Mouse (Mus musculus) embryo, embryonic 11 days (tissue): ENCODE data around the gene Zfpm1.

ENCODE experiments used
- DNase-seq: peaks from one replicate; pipeline ENCODE4 v3.0.0-alpha.2; 2015

The Zfpm1 gene

DNA sequence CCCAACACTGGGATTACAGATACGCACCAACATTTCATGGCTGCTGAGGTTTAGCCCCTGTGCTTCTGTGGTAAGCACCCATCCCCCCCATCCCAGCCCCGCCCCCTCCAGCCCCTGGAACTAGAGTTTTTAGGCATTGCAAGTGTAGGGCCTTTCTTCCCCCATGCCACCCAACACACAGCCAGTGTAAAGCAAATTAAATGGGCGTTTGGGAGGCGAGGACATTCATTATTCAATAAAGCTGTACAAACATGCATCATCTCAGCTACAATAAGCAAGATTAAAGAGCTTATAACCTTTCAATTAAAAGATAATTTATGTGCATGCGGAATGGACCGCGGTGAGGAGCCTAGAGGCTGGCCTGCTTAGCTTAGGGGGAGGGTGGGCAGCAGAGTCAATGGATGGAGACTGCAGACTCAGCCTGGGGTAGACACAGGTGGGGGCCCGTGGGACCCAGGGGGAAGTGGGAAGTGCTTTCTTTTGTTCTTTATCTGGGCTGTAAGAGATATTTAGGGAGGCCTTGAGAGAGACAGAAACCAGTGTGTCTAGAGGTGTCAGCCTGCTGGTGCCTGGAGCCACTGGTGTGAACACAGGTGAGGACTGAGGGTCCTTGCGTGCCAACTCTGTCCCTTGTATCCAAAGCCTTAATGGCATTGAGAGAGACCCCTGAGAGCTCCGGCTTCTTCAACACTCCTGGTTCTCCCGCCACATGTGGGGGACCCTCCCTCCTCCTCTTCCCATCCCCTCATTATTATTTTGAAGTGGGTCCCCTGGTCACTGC lies 68.6 kb downstream of the Zfpm1 start:
- DNase-seq = no peak

DNA sequence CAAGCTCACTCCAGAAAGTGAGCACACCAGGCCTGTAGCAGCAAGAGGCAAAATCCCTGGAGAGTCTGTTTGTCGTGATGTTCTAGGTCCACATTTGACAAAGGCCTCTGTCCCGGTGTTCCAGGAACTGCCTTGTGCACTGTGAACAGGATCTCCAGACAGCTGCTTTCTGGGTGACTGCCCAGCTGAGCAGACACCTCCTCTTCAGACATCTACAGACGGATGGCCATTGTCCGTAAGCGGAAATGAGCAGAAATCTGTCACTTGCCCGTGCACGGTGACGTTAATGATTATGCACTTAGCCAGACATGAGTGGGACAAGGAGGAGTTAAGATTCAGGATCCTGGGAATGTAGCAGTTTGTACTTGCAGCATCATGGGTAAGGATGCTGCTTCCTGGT lies 72.2 kb downstream of the Zfpm1 start:
- DNase-seq = no peak

DNA sequence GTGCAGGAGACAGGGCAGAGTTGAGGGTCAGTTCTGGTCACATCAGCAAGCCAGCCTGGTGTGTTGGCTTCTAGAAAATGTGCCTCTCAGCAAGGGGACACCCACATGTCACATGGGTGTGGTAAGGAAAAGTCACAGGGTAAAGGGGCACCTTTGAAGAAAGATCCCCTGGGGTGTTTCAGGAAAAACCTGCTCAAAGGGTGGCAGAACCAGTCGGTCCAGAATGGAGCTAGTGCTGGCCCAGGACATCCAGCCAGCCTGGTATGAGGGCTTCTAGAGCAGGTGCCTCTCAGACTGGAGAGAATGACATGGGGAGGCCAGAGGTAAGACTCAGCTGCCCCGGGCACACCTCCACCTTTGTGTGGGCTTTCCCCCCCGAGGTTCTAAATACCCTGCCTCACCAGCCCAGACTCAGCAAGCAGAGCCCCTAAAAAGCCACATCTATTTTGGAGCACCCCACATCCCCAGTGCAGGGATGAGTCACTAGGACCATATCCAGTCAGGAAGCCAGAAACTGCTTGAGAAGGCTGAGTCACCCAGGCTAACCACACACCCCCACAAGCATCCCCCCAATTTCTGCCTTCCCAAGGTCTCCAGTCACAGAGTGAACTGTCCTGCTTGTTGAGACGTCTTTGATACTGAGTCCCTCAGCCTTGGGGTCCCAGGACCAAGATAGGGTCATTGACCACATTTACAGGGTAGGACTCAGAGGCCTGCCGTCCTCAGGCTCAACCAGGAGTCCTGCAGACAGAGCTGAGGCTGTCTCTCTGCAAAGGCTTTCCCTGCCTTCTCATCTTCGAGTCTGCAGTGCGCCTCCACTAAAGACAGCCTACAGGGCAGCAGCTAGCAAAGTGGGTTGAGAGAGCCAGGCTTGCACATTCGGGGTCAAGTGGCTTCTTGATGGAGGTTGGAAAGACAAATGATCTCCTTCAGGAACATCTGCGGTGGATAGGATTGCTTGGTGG lies 74.0 kb downstream of the Zfpm1 start:
- DNase-seq = no peak

DNA sequence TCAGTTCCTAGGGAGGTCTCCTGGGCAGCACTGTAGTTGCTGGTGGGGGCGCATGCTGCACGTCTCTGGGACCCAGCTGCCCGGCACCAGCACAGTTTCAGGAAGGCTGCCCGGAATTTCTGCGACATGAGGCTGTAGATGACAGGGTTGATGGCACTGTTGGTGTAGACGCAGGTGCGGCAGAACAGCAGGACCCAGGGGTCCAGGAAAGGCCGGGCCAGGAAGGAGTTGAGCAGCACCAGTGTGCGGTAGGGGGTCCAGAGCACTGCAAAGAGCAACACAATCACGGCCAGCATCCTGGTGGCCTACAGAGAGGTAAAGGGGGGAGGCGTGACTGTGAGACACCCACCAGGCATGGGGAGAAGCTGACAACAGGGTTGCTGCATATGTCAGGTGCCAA lies 75.3 kb downstream of the Zfpm1 start:
- DNase-seq = no peak

DNA sequence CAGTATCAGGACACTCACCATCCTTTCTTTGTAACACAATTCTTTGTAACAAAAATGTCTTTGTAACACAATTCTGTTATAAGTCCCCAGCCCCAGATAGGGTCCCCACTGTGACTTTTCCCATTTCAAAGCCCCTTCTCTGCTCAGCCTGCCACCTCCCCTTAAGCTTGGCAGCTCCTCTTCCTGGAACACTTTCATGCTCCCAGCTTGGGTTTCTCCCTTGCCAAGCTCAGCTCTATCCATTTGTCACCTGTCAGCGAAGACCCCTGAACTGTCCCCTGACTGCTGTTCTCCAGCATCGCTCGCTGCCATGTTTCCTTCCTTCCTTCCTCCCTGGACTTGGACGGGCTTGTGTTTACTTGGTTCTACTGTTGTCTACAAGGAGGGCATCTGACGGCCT lies 75.7 kb downstream of the Zfpm1 start:
- DNase-seq = no peak

- no peak for DNase-seq
These were observed 77.3 kb downstream of the Zfpm1 start for GRCm38 (mm10) chr8:122359111-122359775.

DNA sequence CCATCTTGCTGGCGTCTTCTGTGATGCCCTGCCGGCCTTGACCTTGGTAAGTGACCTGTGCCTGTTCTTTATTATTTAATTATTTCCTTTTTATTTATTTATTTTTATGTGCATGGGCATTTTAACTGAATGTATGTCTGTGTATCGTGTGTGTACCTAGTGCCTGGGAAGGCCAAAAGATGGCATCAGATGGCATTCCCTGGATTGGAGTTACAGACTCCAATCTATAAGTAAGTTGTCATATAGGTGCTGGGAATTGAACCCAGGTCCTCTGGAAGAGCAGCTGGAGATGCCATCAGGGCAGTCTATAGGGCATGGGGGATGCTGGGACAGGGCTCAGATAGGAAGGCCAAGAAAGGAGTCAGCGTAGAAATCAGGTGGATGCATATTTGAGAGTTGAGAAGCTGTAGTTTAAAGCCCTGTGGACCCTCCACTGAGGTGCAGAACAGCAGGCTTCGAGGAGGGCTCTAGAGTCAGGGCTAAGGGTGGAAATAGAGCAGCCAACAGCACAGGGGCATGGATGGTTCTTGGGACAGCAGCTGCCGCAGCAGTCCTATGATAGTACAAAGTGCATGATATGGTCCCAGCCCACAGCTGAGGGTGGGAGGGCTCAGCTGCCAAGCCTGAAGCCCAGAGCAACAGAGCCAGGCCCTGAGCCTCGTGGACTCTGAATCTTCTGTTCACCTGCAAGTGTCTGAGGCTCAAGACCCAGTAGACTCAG lies 78.9 kb downstream of the Zfpm1 start, which contains the start of gene Trhr2:
Gene Trhr2 (minus strand): TSS at position 51 of the 721 bp plus-strand sequence.
- DNase-seq = no peak

DNA sequence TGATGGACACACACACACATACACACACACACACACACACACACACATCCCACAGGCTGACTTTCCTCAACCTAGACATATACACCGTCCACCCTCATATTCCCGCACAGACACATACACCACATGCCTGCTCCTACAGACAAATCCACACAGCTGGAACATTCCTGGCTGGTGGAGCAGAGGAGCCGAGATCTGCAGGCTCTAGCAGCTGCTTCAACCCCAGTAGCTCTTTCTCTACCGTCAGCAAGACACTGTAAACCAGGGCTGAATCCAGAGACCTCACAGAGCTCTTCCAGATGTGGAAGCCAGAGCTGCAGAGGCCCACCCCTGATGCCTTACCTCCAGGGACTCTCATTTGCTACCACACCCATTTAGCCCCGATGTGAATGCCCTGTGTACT lies 80.3 kb downstream of the Zfpm1 start:
- DNase-seq = no peak

DNA sequence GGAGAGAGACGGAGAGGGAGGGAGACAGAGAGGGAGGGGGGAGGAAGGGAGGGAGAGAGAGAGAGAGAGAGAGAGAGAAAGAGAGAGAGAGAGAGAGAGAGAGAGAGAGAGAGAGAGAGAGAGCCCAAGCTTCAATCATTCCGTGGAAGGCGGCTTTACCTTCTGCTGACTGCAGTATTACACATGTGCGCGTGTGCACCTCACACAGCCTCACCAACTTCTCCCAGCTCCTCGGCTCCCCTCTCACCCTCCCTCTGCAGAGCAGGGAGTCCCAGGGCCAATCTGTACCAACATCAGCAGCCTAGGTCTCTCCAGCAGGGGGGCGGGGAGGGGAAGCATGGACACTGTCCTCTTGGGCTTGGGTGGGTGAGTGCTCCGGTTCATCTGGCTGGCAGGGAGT lies 81.0 kb downstream of the Zfpm1 start:
- no peak for DNase-seq

DNA sequence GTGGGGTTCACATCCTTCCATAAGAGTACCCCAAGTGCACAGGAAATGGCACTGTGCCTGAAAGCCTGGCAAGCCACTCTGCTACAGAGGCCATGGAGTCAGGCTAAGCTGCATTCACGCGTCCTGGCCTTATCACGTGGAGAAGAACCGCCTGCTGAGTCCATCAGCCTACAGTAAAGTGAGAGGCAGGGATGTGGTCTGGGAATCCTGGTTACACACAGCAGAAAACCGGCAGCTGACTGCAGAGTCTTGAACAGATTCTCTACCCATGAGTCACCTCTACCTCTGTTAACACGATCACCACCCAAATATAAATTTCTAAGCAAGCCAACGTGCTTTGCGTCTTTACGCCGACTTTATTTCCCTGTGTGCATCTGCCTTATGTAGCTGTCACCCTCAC lies 86.6 kb downstream of the Zfpm1 start:
- no peak for DNase-seq

- DNase-seq = peak; percentile 81
These were observed 87.7 kb downstream of the Zfpm1 start for GRCm38 (mm10) chr8:122369665-122370064.

GRCm38 (mm10) chr8:122371706-122372105 lies 89.8 kb downstream of the Zfpm1 start:
- DNase-seq = no peak

GRCm38 (mm10) chr8:122375320-122375719 lies 93.4 kb downstream of the Zfpm1 start:
- no peak for DNase-seq

- DNase-seq = no peak
These were observed 93.9 kb downstream of the Zfpm1 start for GRCm38 (mm10) chr8:122375751-122376364.

GRCm38 (mm10) chr8:122376365-122377231 lies 94.7 kb downstream of the Zfpm1 start, which contains the start of gene Zc3h18:
Gene Zc3h18 (plus strand): TSS chr8:122376609.
- DNase-seq = peak; percentile 100

DNA sequence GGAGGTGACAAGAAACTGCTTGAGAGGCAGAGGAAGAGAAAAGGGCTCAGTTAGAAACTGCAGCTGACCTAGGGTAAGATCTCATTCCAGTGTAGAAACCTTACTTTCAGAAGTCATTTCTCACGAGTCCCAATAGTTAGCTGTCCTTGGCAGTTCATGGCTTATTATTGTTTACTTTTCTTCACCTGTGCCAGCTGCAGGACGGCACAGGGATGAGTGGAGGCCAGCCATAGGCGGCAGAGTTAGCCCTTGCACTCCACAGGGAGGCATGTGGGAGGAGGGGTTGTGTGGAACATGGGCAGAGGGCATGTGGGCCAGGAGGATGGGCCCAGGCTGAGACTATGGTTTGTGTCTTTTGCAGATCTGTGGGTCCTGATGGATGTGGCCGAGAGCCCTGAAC lies 101.1 kb downstream of the Zfpm1 start:
- DNase-seq = no peak
